Mouse (Mus musculus) lung, adult 2 months (tissue): Measurements from ENCODE around the gene Snrk. TPM values are rescaled to one million over a fixed set of nuclear protein-coding genes. Genes with fewer than 3 reads are reported as not detected.

ENCODE experiments used
- DNase-seq: peaks from one replicate; pipeline ENCODE4 v3.0.0; 2022
- H3K4me1 ChIP-seq: fragments of 200-500 bp; 2 replicates; pipeline ENCODE4 v1.6.1; 2011; ENCODE audit warnings: low read length; ENCODE audit not compliant: control insufficient read depth, insufficient read depth
- H3K4me3 ChIP-seq: fragments of 200-500 bp; replicated peaks from 2 replicates; pipeline ENCODE3; 2011; ENCODE audit warnings: low read depth, mild to moderate bottlenecking, control low read depth, low read length; ENCODE audit errors: extremely low read depth
- CTCF ChIP-seq: fragments of 200-500 bp; IDR thresholded peaks from 2 replicates; pipeline ENCODE4 v1.5.1; 2011; ENCODE audit warnings: mild to moderate bottlenecking, low read length, control low read depth; ENCODE audit not compliant: insufficient read depth
- POLR2A ChIP-seq: fragments of 200-500 bp; IDR thresholded peaks from 2 replicates; pipeline ENCODE4 v1.6.1; 2011; ENCODE audit warnings: low read depth, mild to moderate bottlenecking, control low read depth, low read length, borderline replicate concordance; ENCODE audit errors: extremely low read depth
- WGBS: fragments of 180-500 bp; shearing (Covaris S2); methylation state at CpG from one replicate; pipeline ENCODE4 v1.1.7; 2018; 5-methylcytosine and 5-hydroxymethylcytosine counted together
- polyA plus RNA-seq: library from polyadenylated mRNA; depleted of rRNA; stranded (reverse); fragments of >200 nt; gene quantifications from 2 replicates; pipeline ENCODE4 v1.2.3, GENCODE M21; 2012; rRNA removed

The Snrk gene
- polyA plus RNA-seq, 1 experiment: 107 TPM

DNA sequence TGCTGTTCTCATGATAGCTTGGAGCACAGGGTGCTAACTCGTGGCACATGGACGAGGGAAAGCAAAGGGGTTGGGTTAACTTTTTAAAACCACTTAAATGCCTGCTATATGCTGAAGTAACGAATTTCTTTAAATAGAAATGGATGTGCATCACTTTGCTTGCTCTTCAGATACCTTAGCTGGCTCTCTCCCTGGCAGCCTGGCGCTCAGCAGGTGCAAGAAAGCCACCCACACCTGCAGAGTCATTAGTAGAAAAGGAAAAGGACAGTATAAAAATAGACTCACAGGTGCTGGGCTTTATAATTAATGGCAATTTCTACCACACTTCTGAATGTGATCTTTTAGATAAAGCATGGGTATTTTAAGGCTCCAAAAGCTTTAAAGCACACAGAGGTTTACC lies 91.2 kb downstream of the Snrk start:
- no peak for DNase-seq
- WGBS: 74% methylated on average over 4 of the region's 4 CpGs
- H3K4me1 ChIP-seq: no peaks in the 10 kb centered on the region
- H3K4me3 ChIP-seq: no peak overlapping the region
- no peak for TF ChIP-seq POLR2A
- no peak for TF ChIP-seq CTCF

DNA sequence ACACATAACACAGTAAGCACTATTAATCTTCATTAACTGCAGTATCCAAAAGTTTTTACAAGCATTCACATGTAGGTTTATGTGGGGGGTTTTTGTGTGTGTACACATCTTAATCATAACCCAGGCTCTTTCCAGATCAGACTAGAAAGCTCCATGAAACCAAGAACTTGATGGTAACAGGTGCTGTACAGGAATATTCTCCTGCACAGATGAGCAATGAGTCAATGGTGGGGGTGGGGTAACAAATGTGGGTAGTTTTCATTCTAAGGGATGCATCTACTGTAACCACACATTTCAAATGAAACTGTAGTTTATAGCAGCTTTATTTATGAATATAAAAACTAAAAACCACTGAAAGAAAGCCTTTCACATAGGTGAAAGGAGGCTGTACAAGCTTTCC lies 98.1 kb downstream of the Snrk start:
- DNase-seq: no peak
- Histone ChIP-seq H3K4me3 (no peak overlapping the region), H3K4me1 (no peaks in the 10 kb centered on the region)
- TF ChIP-seq POLR2A (no peak), CTCF (no peak)

GRCm38 (mm10) chr9:122216945-122217529 lies 100.0 kb downstream of the Snrk start:
- DNase-seq: no peak
- Histone ChIP-seq H3K4me3 (no peak overlapping the region), H3K4me1 (no peaks in the 10 kb centered on the region)
- no peak for TF ChIP-seq CTCF
- no peak for TF ChIP-seq POLR2A
- WGBS: 69% methylated on average over 7 of the region's 7 CpGs

Other genes with a start within 250 kb of the Snrk start
- 43.2 and 46.8 TPM in 2 replicates for gene Ackr2, start 218.9 kb upstream of the Snrk start, polyA plus RNA-seq
- 0.90 and 1.1 TPM in 2 replicates for gene Cyp8b1, start 201.0 kb upstream of the Snrk start, polyA plus RNA-seq
- 5.8 and 8.4 TPM in 2 replicates for gene Fam198a, start 166.3 kb upstream of the Snrk start, polyA plus RNA-seq
- gene Pomgnt2, start 120.2 kb upstream of the Snrk start, polyA plus RNA-seq: 14.5 and 14.8 TPM in 2 replicates
- gene Ano10, start 177.2 kb downstream of the Snrk start, polyA plus RNA-seq: 48.7 and 50.6 TPM in 2 replicates
- gene Abhd5, start 234.3 kb downstream of the Snrk start, polyA plus RNA-seq: 26.2 and 41.4 TPM in 2 replicates